Mouse (Mus musculus) myocyte (in vitro differentiated cells): ENCODE measurements at regions not wholly inside any gene's neighbourhood (a gene's known extent, or its start where the extent isn't known, plus 50 kb on each side); places are given as distances from the start of the nearest gene placed in this dataset.

Experiments used
- CEBPB ChIP-seq: IDR thresholded peaks from 2 replicates; pipeline ENCODE4 v1.6.1; 2011; ENCODE audit warnings: mild to moderate bottlenecking, moderate library complexity; ENCODE audit not compliant: poor library complexity, insufficient read depth, severe bottlenecking
- E2F4 ChIP-seq: IDR thresholded peaks from one replicate; pipeline ENCODE4 v1.6.1; 2011; ENCODE audit warnings: mild to moderate bottlenecking, control low read depth, moderate library complexity; ENCODE audit not compliant: insufficient read depth
- MAX ChIP-seq: IDR thresholded peaks from one replicate; pipeline ENCODE4 v1.6.1; 2011; ENCODE audit warnings: low read depth, mild to moderate bottlenecking, control low read depth
- MYOD1 ChIP-seq, 3 experiments: IDR thresholded peaks; one replicate each; pipeline ENCODE4 v1.6.1; 2011; ENCODE audit warnings: control low read depth in 2 of 3, low read depth in 2 of 3, mild to moderate bottlenecking in 2 of 3, moderate library complexity in 1 of 3; ENCODE audit not compliant: insufficient read length in 2 of 3, control insufficient read depth in 1 of 3
- MYOG ChIP-seq, 3 experiments: IDR thresholded peaks; one replicate each; pipeline ENCODE4 v1.6.1; 2011; ENCODE audit warnings: control low read depth in 2 of 3, low read depth in 2 of 3, mild to moderate bottlenecking in 2 of 3; ENCODE audit not compliant: insufficient read length in 2 of 3, control insufficient read depth in 1 of 3, insufficient read depth in 1 of 3
- POLR2A ChIP-seq: IDR thresholded peaks from one replicate; pipeline ENCODE4 v1.6.1; 2011; ENCODE audit warnings: low read depth, mild to moderate bottlenecking, control low read depth, moderate library complexity; ENCODE audit not compliant: insufficient read length
- POLR2AphosphoS2 ChIP-seq: IDR thresholded peaks from one replicate; pipeline ENCODE4 v1.6.1; 2011; ENCODE audit warnings: low read depth, control low read depth; ENCODE audit not compliant: insufficient read length
- SRF ChIP-seq: IDR thresholded peaks from one replicate; pipeline ENCODE4 v1.6.1; 2011; ENCODE audit warnings: low read depth; ENCODE audit not compliant: control insufficient read depth, insufficient read length
- TCF12 ChIP-seq: IDR thresholded peaks from one replicate; pipeline ENCODE4 v1.6.1; 2011; ENCODE audit warnings: mild to moderate bottlenecking, control low read depth; ENCODE audit not compliant: poor library complexity, insufficient read depth, severe bottlenecking
- TCF3 ChIP-seq: IDR thresholded peaks from one replicate; pipeline ENCODE4 v1.6.1; 2011; ENCODE audit warnings: low read depth, control low read depth; ENCODE audit not compliant: insufficient read length
- USF1 ChIP-seq: IDR thresholded peaks from one replicate; pipeline ENCODE4 v1.6.1; 2011; ENCODE audit warnings: low read depth, mild to moderate bottlenecking, control low read depth, moderate library complexity

GRCm38 (mm10) chr3:52762549-52762948, 254.5 kb downstream of the Cog6 start:
- TF ChIP-seq POLR2A (no peak), TCF12 (no peak), MAX (no peak), MYOD1 (IDR thresholded peaks at IDR 0.05; ENCODE audit: control insufficient read depth in 1 of 3, insufficient read length in 2 of 3, low read depth in 2 of 3) (no peak), CEBPB (no peak), POLR2AphosphoS2 (no peak), E2F4 (no peak), SRF (no peak), USF1 (no peak), MYOG (IDR thresholded peaks at IDR 0.05; ENCODE audit: control insufficient read depth in 1 of 3, insufficient read depth in 1 of 3, insufficient read length in 2 of 3, low read depth in 2 of 3) (no peak), TCF3 (no peak)
